Mouse (Mus musculus) C2C12 (cell line): Measurements from ENCODE around the gene Irx4. TPM values are rescaled to one million over a fixed set of nuclear protein-coding genes. Genes with fewer than 3 reads are reported as not detected.

Experiments
- H3K27me3 ChIP-seq: one replicate; pipeline ENCODE4 v1.6.1; 2011; ENCODE audit not compliant: control insufficient read depth, insufficient read depth, insufficient read length
- H3K36me3 ChIP-seq: one replicate; pipeline ENCODE4 v1.6.1; 2011; ENCODE audit not compliant: control insufficient read depth, insufficient read depth
- H3K4me3 ChIP-seq: one replicate; pipeline ENCODE4 v1.5.1; 2011; ENCODE audit warnings: mild to moderate bottlenecking, control low read depth; ENCODE audit not compliant: poor library complexity, insufficient read depth, severe bottlenecking
- H3K79me2 ChIP-seq: one replicate; pipeline ENCODE4 v1.6.1; 2011; ENCODE audit not compliant: control insufficient read depth, insufficient read depth
- H3K79me3 ChIP-seq: one replicate; pipeline ENCODE4 v1.6.1; 2011; ENCODE audit warnings: low read depth, control low read depth
- H3ac ChIP-seq: one replicate; pipeline ENCODE3; 2011; ENCODE audit warnings: low read depth; ENCODE audit not compliant: control insufficient read depth, insufficient read length
- CEBPB ChIP-seq: IDR thresholded peaks from one replicate; pipeline ENCODE4 v1.6.1; 2011; ENCODE audit warnings: low read depth, mild to moderate bottlenecking, control low read depth, moderate library complexity
- CTCF ChIP-seq: IDR thresholded peaks from one replicate; pipeline ENCODE4 v1.5.1; 2011; ENCODE audit not compliant: control insufficient read depth, insufficient read depth, insufficient read length
- FOSL1 ChIP-seq: IDR thresholded peaks from one replicate; pipeline ENCODE4 v1.8.0; 2011; ENCODE audit warnings: mild to moderate bottlenecking, low read length; ENCODE audit not compliant: poor library complexity, insufficient read depth, severe bottlenecking
- MAX ChIP-seq: IDR thresholded peaks from one replicate; pipeline ENCODE4 v1.6.1; 2011; ENCODE audit warnings: mild to moderate bottlenecking, control low read depth
- MYOD1 ChIP-seq: IDR thresholded peaks from one replicate; pipeline ENCODE4 v1.6.1; 2011; ENCODE audit warnings: low read depth; ENCODE audit not compliant: control insufficient read depth, insufficient read length
- MYOG ChIP-seq: IDR thresholded peaks from one replicate; pipeline ENCODE4 v1.6.1; 2011; ENCODE audit not compliant: control insufficient read depth, insufficient read length; ENCODE audit errors: extremely low read depth
- USF1 ChIP-seq: IDR thresholded peaks from one replicate; pipeline ENCODE4 v1.6.1; 2011; ENCODE audit warnings: low read depth, mild to moderate bottlenecking, control low read depth, moderate library complexity
- long read RNA-seq, 2 experiments: library from polyadenylated mRNA; unstranded; transcript quantifications; one replicate each; pipeline ENCODE4 v2.0.0; 2019 to 2020
- polyA plus RNA-seq: library from polyadenylated mRNA; unstranded; fragments of >200 nt; fragmentation: generic; extraction: Trizol; gene quantifications from one replicate; pipeline ENCODE4 v1.2.1, GENCODE M21; 2012; ENCODE audit warnings: missing spikeins

The Irx4 gene
- not detected for polyA plus RNA-seq
- long read RNA-seq, experiment 1, result 0 reads
- long read RNA-seq, experiment 2, result 0 reads

DNA sequence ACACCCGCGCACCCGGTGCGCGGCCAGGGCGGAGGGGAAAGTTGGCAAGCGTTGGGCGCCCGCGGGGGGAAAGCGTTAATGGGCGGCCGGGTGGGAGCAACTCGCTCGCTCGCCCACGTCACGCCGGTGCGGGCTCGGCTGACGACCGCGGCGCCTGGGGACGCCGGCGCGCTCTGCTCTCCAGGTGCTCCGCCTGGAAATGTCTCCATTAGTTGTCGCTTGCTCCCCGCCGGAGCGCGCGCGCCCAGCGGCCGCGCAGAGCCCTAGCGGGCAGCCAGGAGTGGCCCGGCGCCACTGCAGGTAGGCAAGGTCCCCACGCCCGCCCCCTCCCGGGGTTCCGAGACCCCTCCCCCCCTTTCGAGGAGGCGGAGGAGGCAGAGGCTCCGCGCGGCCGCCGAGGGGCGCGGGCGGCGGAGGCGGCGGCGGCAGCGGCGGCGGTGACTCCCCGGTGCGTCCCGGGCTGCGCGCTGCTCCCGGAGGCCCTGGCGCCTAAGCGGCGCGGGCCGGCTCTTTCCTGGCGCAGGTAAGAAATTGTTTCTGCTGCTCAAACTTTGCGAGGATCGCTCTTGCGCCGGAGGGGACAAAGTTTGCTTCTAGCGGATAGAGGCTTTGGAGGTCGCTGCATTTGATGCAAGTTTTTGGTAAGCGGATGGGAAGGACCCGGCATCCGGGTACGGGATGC is at the start of gene Irx4:
Gene Irx4, plus strand, starts transcription at position 126 of the 682 bp plus-strand sequence.
- Histone ChIP-seq H3K4me3 (no peak within 1 kb of the TSS), H3K79me2 (no peaks in the 10 kb centered on the region), H3K36me3 (no peaks in the 10 kb centered on the region), H3K79me3 (no peaks in the 10 kb centered on the region), H3K27me3 (peaks cover 45% of the 10 kb centered on the region), H3ac (no peak within 1 kb of the TSS)
- no peak for TF ChIP-seq USF1
- TF ChIP-seq CEBPB, result no peak
- no peak for TF ChIP-seq MYOD1
- no peak for TF ChIP-seq FOSL1
- TF ChIP-seq MAX, result no peak
- no peak for TF ChIP-seq CTCF
- TF ChIP-seq MYOG, result no peak

DNA sequence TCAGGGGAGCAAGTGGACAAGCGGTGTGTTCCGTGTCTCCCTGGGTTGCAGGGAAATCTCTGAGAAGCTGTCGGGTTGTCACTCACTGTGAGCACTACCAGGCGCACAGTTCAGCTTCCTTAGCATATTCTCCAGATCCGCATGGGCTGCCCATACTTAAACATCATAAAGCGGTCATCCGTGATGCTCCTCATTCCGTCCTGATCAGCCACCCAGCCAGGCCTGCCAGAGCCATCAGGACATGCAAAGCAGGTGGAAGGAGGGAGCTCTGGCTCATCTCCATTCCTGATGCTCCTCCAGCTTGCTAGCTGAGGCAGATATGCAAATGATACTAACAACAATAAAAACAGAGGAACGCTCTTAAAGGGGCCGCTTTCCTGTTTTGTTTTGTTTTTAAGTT is 46.0 kb upstream of the Irx4 start:
- no peaks in the 10 kb centered on the region for H3K79me2 ChIP-seq

GRCm38 (mm10) chr13:73236461-73236860 is 23.8 kb upstream of the Irx4 start:
- TF ChIP-seq CEBPB (no peak), USF1 (no peak), MYOD1 (no peak)

More for the DNA sequence above, 46.0 kb upstream of the Irx4 start:
- TF ChIP-seq MAX (no peak), CEBPB (no peak), CTCF (no peak), MYOD1 (no peak), MYOG (no peak), USF1 (no peak), FOSL1 (no peak)
- Histone ChIP-seq H3K36me3 (no peaks in the 10 kb centered on the region), H3ac (no peak overlapping the region), H3K4me3 (no peak overlapping the region), H3K27me3 (no peaks in the 10 kb centered on the region), H3K79me3 (no peaks in the 10 kb centered on the region)

DNA sequence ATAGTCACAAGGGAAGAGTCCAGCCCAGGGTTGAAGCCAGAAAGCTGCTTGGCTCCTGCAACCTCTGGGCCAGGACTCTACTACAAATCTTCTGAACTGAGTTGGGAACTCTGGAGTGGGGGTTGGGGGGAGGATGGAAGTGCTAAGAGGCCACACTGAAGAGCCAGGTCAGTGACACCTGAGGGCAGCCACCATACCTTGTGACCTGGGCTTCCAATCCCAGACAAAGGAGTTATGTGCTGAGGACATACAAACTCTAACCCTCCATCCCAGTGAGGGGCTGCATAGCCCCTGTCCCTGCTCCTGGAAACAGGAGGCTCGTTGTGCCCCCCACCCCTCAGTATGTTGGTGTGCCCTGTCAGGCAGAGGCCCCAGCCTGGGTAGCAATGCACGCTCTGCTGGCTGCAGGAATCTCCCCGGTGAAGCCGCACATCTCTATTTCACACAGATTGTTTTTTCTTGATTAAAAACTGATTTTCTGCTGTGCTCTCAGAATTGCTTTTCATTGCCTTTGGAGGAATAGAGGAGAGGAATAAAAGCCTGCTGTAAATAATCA is 21.0 kb upstream of the Irx4 start:
- Histone ChIP-seq H3K79me2 (no peaks in the 10 kb centered on the region), H3K36me3 (no peaks in the 10 kb centered on the region), H3K27me3 (no peaks in the 10 kb centered on the region), H3K4me3 (no peak overlapping the region), H3ac (no peak overlapping the region), H3K79me3 (no peaks in the 10 kb centered on the region)
- TF ChIP-seq MYOD1 (no peak), FOSL1 (no peak), USF1 (no peak)

More at GRCm38 (mm10) chr13:73236461-73236860, 23.8 kb upstream of the Irx4 start:
- Histone ChIP-seq H3K4me3 (no peak overlapping the region), H3K36me3 (no peaks in the 10 kb centered on the region), H3K79me2 (no peaks in the 10 kb centered on the region), H3K27me3 (no peaks in the 10 kb centered on the region), H3ac (no peak overlapping the region), H3K79me3 (no peaks in the 10 kb centered on the region)

GRCm38 (mm10) chr13:73242556-73242955 is 17.7 kb upstream of the Irx4 start:
- no peaks in the 10 kb centered on the region for H3K36me3 ChIP-seq
- TF ChIP-seq MYOD1 (no peak), MAX (no peak), CEBPB (no peak), MYOG (no peak), CTCF (no peak), USF1 (no peak), FOSL1 (no peak)
- H3K4me3 ChIP-seq, result no peak overlapping the region
- H3K27me3 ChIP-seq, result no peaks in the 10 kb centered on the region
- H3ac ChIP-seq, result no peak overlapping the region
- no peaks in the 10 kb centered on the region for H3K79me2 ChIP-seq
- no peaks in the 10 kb centered on the region for H3K79me3 ChIP-seq

DNA sequence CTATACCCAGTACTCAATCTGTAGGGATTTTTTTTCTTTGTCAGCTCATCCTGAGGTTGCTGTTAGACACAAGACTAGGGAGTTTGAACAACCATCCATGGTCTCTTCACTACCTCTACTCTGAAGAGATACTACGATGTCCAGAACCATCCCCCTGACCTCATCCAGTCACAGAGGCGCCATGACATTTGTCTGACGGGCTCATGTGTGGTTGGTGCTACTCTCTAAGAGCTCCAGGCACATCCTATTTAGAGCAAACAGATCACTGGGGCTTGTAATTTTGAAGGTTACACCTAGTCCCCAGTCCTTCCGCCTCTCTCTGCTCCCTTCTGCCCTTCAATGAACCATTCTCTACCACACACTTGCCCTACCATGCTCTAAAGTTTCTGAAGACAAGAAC is 13.3 kb upstream of the Irx4 start:
- TF ChIP-seq USF1, result no peak
- no peak for TF ChIP-seq CEBPB
- no peak for TF ChIP-seq MAX
- no peak for TF ChIP-seq FOSL1
- TF ChIP-seq MYOG, result no peak
- Histone ChIP-seq H3K36me3 (no peaks in the 10 kb centered on the region), H3K79me2 (no peaks in the 10 kb centered on the region), H3K4me3 (no peak overlapping the region), H3ac (no peak overlapping the region), H3K27me3 (no peaks in the 10 kb centered on the region), H3K79me3 (no peaks in the 10 kb centered on the region)
